Mouse (Mus musculus): Measurements from ENCODE around the gene Elf2. TPM values are rescaled to one million over a fixed set of nuclear protein-coding genes. Genes with fewer than 3 reads are reported as not detected.

The Elf2 gene
- polyA plus RNA-seq, 1 experiment from 2014 or later, result 35.0 TPM

DNA sequence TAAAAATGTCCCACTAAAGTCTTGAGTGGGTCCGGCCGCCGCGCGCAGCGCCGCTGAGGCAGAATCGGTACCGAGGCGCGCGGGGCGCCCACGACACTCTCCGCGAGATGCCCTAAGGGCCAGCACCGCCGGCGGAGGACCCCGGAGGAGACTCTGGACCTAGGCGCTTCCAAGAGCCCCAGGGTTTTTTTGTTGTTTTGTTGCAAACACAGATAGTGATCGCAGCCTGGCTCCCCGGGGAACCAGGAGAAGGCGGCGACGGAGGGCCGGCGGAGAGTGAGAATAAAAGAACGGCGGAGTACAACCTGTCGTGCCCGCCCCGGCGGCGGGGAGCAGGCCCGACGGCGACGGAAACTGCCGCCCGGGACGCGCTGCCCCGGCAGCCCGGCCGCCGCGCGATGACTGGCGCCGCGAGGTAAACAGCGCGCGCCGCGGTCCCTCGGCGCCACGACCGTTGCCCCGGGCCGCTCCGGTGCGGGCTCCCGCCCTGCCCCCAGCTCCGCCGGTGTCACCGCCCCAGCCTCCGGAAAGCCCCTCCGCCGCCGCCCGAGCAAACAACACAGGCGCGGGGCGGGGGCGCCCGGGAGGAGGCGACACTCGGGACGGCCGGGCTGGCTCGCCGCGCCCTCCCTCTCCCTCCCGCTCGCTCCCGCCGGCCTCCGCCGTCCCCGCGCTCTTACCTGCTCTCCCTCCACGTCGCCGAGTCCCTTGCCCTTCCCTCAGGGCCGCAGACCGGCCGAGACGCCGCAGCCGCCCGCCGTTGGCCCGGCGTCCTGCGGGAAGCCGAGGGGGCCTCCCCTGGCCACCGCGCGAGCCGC is 520 bp downstream of the Elf2 start:
- ATAC-seq (ENCODE audit: low FRiP score) (peak; percentile 61), DNase-seq (ENCODE audit: low spot score) (no peak)
- Histone ChIP-seq H3K4me2 (replicated peaks) (peak overlapping the region; percentile 94), H3K4me1 (replicated peaks; ENCODE audit: control insufficient read depth, insufficient read depth, low read length) (peaks cover 15% of the 10 kb centered on the region; the same call in 1 of the 2 replicates), H3K27me3 (ENCODE audit: control insufficient read depth, insufficient read depth, low read length) (no peaks in the 10 kb centered on the region), H3K27ac (peak overlapping the region; percentile 98), H3K9ac (peak overlapping the region; percentile 95), H3K9me3 (ENCODE audit: control insufficient read depth, low read length) (no peaks in the 10 kb centered on the region), H3K36me3 (replicated peaks; ENCODE audit: control insufficient read depth, insufficient read depth) (no peaks in the 10 kb centered on the region), H3K4me3 (replicated peaks; ENCODE audit: low read length) (peak overlapping the region; percentile 98)
- under 1% methylated on average over 106 of the region's 113 CpGs for WGBS

DNA sequence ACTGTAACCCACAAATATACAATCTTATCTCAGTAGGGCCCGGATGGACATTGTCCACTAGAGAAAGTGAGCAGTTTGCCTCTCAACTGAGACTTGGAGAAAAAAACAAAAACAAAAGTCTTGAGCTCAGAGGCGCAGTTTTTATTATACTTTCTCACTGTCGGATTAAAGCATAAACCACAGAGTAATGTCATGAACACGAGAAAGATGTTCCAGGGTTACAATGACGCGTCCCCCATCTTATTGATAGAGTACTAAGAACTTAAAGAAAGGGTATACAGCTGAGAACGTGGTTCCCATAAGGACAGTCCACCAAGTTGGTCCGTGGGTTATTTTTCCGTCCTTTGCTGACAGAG is 1.1 kb downstream of the Elf2 start:
- no peaks in the 10 kb centered on the region for H3K36me3 ChIP-seq (replicated peaks; ENCODE audit: control insufficient read depth, insufficient read depth)
- peak overlapping the region; percentile 98 for H3K4me3 ChIP-seq (replicated peaks; ENCODE audit: low read length)
- ATAC-seq (ENCODE audit: low FRiP score) (no peak), DNase-seq (ENCODE audit: low spot score) (no peak)
- H3K27me3 ChIP-seq (ENCODE audit: control insufficient read depth, insufficient read depth, low read length), result no peaks in the 10 kb centered on the region
- H3K27ac ChIP-seq, result peak overlapping the region; percentile 98
- peak overlapping the region; percentile 95 for H3K9ac ChIP-seq
- peaks cover 15% of the 10 kb centered on the region; the same call in 1 of the 2 replicates for H3K4me1 ChIP-seq (replicated peaks; ENCODE audit: control insufficient read depth, insufficient read depth, low read length)
- H3K4me2 ChIP-seq (replicated peaks), result peak overlapping the region; percentile 94
- H3K9me3 ChIP-seq (ENCODE audit: control insufficient read depth, low read length), result no peaks in the 10 kb centered on the region
- 2% methylated on average over 9 of the region's 9 CpGs for WGBS

GRCm38 (mm10) chr3:51335378-51335777 is 5.1 kb downstream of the Elf2 start:
- WGBS, result 95% methylated on average over 8 of the region's 8 CpGs

DNA sequence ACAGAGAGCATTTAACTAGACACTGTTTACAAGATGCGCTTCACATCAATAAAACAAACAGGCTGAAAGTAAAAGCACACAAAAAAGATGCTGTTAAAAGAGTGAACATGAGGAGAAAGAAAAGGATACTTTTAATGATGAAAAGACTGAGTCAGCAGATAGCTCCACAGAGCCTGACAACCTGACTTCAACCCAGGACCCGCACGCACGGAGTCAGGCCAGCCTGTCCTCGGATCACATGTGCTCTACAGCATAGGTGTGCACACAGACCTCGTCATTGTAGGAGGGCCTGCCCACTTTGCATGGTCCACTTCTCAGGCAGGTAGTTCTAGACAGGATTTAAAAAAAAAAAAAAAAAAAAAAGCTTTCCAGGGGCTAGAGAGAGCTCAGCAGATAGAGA is 6.5 kb downstream of the Elf2 start:
- Histone ChIP-seq H3K4me3 (replicated peaks; ENCODE audit: low read length) (no peak overlapping the region), H3K27ac (no peak overlapping the region), H3K9ac (no peak overlapping the region), H3K9me3 (ENCODE audit: control insufficient read depth, low read length) (no peaks in the 10 kb centered on the region), H3K4me1 (replicated peaks; ENCODE audit: control insufficient read depth, insufficient read depth, low read length) (peaks cover 15% of the 10 kb centered on the region; the same call in 1 of the 2 replicates), H3K36me3 (replicated peaks; ENCODE audit: control insufficient read depth, insufficient read depth) (no peaks in the 10 kb centered on the region), H3K4me2 (replicated peaks) (no peak overlapping the region), H3K27me3 (ENCODE audit: control insufficient read depth, insufficient read depth, low read length) (no peaks in the 10 kb centered on the region)
- ATAC-seq (ENCODE audit: low FRiP score) (no peak), DNase-seq (ENCODE audit: low spot score) (no peak)
- 67% methylated on average over 6 of the region's 6 CpGs for WGBS

More at GRCm38 (mm10) chr3:51335378-51335777, 5.1 kb downstream of the Elf2 start:
- H3K27me3 ChIP-seq (ENCODE audit: control insufficient read depth, insufficient read depth, low read length), result no peaks in the 10 kb centered on the region
- ATAC-seq (ENCODE audit: low FRiP score), result no peak
- no peak overlapping the region for H3K4me3 ChIP-seq (replicated peaks; ENCODE audit: low read length)
- H3K9ac ChIP-seq, result no peak overlapping the region
- no peak overlapping the region for H3K4me2 ChIP-seq (replicated peaks)
- no peak overlapping the region for H3K27ac ChIP-seq
- H3K4me1 ChIP-seq (replicated peaks; ENCODE audit: control insufficient read depth, insufficient read depth, low read length), result peaks cover 19% of the 10 kb centered on the region; the same call in 1 of the 2 replicates
- no peaks in the 10 kb centered on the region for H3K9me3 ChIP-seq (ENCODE audit: control insufficient read depth, low read length)
- no peaks in the 10 kb centered on the region for H3K36me3 ChIP-seq (replicated peaks; ENCODE audit: control insufficient read depth, insufficient read depth)
- DNase-seq (ENCODE audit: low spot score), result no peak

DNA sequence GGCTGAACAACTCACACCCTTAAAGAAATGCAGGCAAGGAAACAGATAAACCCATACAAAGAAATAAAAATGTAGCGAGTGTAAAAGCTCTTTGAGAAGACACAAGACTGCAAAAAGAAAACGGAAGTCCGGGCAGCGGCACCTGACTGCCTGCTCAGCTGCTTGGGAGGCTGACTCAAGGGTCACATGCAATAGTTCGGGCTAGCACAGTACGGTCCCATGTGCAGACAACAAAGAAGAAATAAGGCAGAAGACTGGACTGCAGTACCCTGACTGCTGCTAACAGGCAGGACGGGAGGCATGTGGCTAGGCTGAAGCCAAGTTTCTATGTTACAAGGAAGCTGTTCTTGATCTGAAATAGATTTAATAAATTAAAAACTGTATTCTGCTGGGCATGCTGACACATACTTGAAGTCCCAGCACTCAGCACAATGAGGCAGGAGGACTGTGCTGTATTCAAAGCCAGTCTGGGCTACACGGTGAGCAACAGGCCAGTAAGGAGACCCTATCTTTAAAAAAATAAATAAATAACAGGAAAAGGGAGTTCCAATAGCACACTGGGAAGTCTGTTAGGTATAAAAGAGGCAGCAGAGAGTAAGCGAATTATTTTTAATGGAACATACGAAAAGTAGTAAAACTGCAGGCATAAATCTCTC is 7.1 kb downstream of the Elf2 start:
- WGBS, result 59% methylated on average over 10 of the region's 10 CpGs
- Histone ChIP-seq H3K4me3 (replicated peaks; ENCODE audit: low read length) (no peak overlapping the region), H3K27ac (no peak overlapping the region), H3K36me3 (replicated peaks; ENCODE audit: control insufficient read depth, insufficient read depth) (no peaks in the 10 kb centered on the region), H3K4me1 (replicated peaks; ENCODE audit: control insufficient read depth, insufficient read depth, low read length) (peaks cover 11% of the 10 kb centered on the region; the same call in 1 of the 2 replicates), H3K9me3 (ENCODE audit: control insufficient read depth, low read length) (no peaks in the 10 kb centered on the region), H3K4me2 (replicated peaks) (0 out of 2 replicates have a peak overlapping the region, but pooled peaks have one; percentile 7), H3K27me3 (ENCODE audit: control insufficient read depth, insufficient read depth, low read length) (no peaks in the 10 kb centered on the region), H3K9ac (no peak overlapping the region; the same call in 1 of the 2 replicates)
- no peak for ATAC-seq (ENCODE audit: low FRiP score)
- DNase-seq (ENCODE audit: low spot score), result no peak

DNA sequence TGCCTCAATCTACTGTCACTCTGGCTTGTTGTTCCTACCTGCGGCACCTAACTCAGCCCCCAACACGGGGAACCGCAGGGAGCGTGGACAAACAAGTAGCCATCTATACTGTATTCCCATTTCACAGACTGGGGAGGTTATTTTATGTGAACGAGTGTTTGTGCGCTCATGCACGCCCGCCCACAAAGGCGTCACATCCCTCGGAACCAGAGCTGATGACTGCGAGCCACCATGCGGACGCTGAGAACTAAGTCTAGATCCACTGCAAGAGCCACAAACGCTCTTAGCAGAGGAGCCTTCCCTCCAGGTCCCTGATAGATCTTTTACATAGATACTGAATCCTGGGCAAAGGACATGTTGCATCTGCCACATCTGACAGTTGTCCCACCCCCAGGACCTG is 10.4 kb downstream of the Elf2 start:
- no peak overlapping the region for H3K4me3 ChIP-seq (replicated peaks; ENCODE audit: low read length)
- DNase-seq (ENCODE audit: low spot score) (no peak), ATAC-seq (ENCODE audit: low FRiP score) (no peak)
- 0 out of 2 replicates have a peak, but pooled peaks cover 4% of the 10 kb centered on the region for H3K9me3 ChIP-seq (ENCODE audit: control insufficient read depth, low read length)
- 90% methylated on average over 14 of the region's 14 CpGs for WGBS
- H3K4me2 ChIP-seq (replicated peaks), result no peak overlapping the region
- H3K4me1 ChIP-seq (replicated peaks; ENCODE audit: control insufficient read depth, insufficient read depth, low read length), result peaks cover 7% of the 10 kb centered on the region; the same call in 1 of the 2 replicates
- H3K9ac ChIP-seq, result no peak overlapping the region
- H3K36me3 ChIP-seq (replicated peaks; ENCODE audit: control insufficient read depth, insufficient read depth), result peaks cover 6% of the 10 kb centered on the region; the same call in 1 of the 2 replicates
- no peaks in the 10 kb centered on the region for H3K27me3 ChIP-seq (ENCODE audit: control insufficient read depth, insufficient read depth, low read length)
- H3K27ac ChIP-seq, result no peak overlapping the region

DNA sequence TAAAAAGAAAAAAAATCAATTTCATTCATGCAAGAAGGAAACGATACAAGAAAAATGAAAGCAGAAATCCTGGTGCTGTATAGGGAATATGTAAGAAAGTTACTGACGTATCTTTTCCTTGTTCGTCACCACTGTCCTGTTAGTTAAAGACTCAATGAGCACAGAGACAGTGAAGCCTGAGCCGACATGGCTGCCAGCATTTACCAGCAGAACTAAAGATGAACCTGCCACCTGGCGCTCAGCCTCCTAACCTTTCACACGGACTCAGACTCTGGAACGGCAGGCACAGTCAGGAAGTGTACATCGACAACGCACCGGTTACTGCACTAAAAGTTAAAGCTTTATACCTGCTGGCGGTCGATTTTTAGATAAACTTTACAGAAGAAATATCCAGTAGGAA is 11.9 kb downstream of the Elf2 start:
- Histone ChIP-seq H3K9me3 (ENCODE audit: control insufficient read depth, low read length) (0 out of 2 replicates have a peak, but pooled peaks cover 4% of the 10 kb centered on the region), H3K27me3 (ENCODE audit: control insufficient read depth, insufficient read depth, low read length) (no peaks in the 10 kb centered on the region), H3K27ac (no peak overlapping the region), H3K36me3 (replicated peaks; ENCODE audit: control insufficient read depth, insufficient read depth) (peaks cover 6% of the 10 kb centered on the region; the same call in 1 of the 2 replicates), H3K4me2 (replicated peaks) (no peak overlapping the region), H3K9ac (no peak overlapping the region), H3K4me3 (replicated peaks; ENCODE audit: low read length) (no peak overlapping the region), H3K4me1 (replicated peaks; ENCODE audit: control insufficient read depth, insufficient read depth, low read length) (peaks cover 7% of the 10 kb centered on the region; the same call in 1 of the 2 replicates)
- DNase-seq (ENCODE audit: low spot score) (no peak), ATAC-seq (ENCODE audit: low FRiP score) (no peak)
- 89% methylated on average over 12 of the region's 12 CpGs for WGBS

GRCm38 (mm10) chr3:51327817-51328216 is 12.6 kb downstream of the Elf2 start:
- DNase-seq (ENCODE audit: low spot score) (no peak), ATAC-seq (ENCODE audit: low FRiP score) (no peak)
- no peaks in the 10 kb centered on the region for H3K27me3 ChIP-seq (ENCODE audit: control insufficient read depth, insufficient read depth, low read length)
- peaks cover 11% of the 10 kb centered on the region for H3K36me3 ChIP-seq (replicated peaks; ENCODE audit: control insufficient read depth, insufficient read depth)
- H3K4me3 ChIP-seq (replicated peaks; ENCODE audit: low read length), result no peak overlapping the region
- 0 out of 2 replicates have a peak, but pooled peaks cover under 1% of the 10 kb centered on the region for H3K4me1 ChIP-seq (replicated peaks; ENCODE audit: control insufficient read depth, insufficient read depth, low read length)
- no peak overlapping the region for H3K9ac ChIP-seq
- H3K9me3 ChIP-seq (ENCODE audit: control insufficient read depth, low read length), result 0 out of 2 replicates have a peak, but pooled peaks cover 4% of the 10 kb centered on the region
- no peak overlapping the region for H3K4me2 ChIP-seq (replicated peaks)
- H3K27ac ChIP-seq, result no peak overlapping the region
- WGBS, result 82% methylated on average over 5 of the region's 5 CpGs

DNA sequence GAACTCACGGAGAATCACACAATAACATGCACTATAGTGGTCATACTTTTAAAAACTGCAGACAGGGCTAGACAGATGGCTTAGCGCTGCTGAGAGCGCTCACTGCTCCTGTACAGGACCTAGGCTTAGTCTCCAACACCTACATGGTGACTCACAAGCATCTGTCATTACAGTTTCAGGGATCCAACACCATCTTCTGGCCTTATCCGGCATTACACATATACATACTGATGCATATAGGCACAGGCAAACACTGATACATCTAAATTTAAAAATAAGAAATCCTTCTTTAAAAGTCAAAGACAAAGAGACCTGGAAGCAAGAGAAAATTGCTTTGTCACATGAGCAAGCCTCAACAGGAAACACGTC is 13.1 kb downstream of the Elf2 start:
- 95% methylated on average over 5 of the region's 5 CpGs for WGBS
- no peak overlapping the region for H3K9ac ChIP-seq
- H3K27ac ChIP-seq, result no peak overlapping the region
- DNase-seq (ENCODE audit: low spot score), result no peak
- H3K9me3 ChIP-seq (ENCODE audit: control insufficient read depth, low read length), result 0 out of 2 replicates have a peak, but pooled peaks cover 4% of the 10 kb centered on the region
- no peaks in the 10 kb centered on the region for H3K27me3 ChIP-seq (ENCODE audit: control insufficient read depth, insufficient read depth, low read length)
- peaks cover 13% of the 10 kb centered on the region for H3K36me3 ChIP-seq (replicated peaks; ENCODE audit: control insufficient read depth, insufficient read depth)
- no peak overlapping the region for H3K4me3 ChIP-seq (replicated peaks; ENCODE audit: low read length)
- H3K4me1 ChIP-seq (replicated peaks; ENCODE audit: control insufficient read depth, insufficient read depth, low read length), result no peaks in the 10 kb centered on the region
- ATAC-seq (ENCODE audit: low FRiP score), result peak; percentile 48; the same call in 1 of the 2 replicates
- no peak overlapping the region for H3K4me2 ChIP-seq (replicated peaks)
